Mouse (Mus musculus) 3134 (cell line): ENCODE measurements around the gene Prox1.

Experiments
- DNase-seq: peaks from one replicate; pipeline ENCODE4 v3.0.0-alpha.2; 2011; ENCODE audit warnings: low spot score; ENCODE audit not compliant: insufficient read length; ENCODE audit errors: extremely low read depth

Gene Prox1

GRCm38 (mm10) chr1:190092076-190092475 is 78.4 kb downstream of the Prox1 start:
- DNase-seq, result no peak

GRCm38 (mm10) chr1:190088929-190089328 is 81.6 kb downstream of the Prox1 start:
- no peak for DNase-seq

DNA sequence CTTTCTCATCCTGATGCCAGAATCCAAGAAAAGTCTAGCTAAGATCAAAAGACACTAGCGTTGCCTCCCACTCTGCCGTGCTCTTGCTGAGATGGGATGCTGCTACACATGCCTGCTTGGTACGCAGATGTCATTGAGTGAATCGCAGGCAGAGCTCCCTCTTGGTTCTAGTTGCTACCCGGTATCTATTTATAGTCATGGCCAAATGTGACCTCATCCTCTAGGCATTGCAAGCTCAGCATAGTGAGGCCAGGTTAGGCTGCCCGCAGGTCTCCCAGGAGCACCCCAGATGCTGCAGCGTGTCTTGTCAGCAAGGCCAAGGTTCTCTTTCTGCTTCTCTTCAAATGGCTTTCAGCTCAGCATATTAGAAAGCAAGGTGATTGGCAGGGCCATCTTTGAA is 84.8 kb downstream of the Prox1 start:
- no peak for DNase-seq

GRCm38 (mm10) chr1:190079643-190080275 is 90.8 kb downstream of the Prox1 start:
- no peak for DNase-seq

DNA sequence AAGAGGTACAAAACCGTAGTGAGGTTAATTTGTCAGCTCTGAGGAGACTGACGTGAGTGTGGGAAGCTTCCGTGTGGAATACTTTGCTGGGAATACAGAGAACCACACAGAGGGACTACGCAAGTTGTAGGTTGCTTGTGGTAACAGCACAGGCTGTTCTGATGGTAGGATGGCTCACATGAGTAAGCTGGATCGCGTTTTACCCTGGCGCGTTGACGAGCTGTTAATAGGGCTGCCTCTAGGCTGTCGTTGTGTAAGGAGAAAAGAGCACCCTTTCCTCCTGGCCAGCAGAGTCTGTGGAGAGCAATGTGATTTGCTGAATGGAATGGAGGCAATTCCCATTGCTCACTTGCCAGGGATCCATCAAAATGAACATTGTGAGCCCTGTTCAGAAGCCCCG is 93.9 kb downstream of the Prox1 start:
- DNase-seq, result no peak
